Mouse (Mus musculus): ENCODE measurements at regions not wholly inside any gene's neighbourhood (a gene's known extent, or its start where the extent isn't known, plus 50 kb on each side); places are given as distances from the start of the nearest gene placed in this dataset.

DNA sequence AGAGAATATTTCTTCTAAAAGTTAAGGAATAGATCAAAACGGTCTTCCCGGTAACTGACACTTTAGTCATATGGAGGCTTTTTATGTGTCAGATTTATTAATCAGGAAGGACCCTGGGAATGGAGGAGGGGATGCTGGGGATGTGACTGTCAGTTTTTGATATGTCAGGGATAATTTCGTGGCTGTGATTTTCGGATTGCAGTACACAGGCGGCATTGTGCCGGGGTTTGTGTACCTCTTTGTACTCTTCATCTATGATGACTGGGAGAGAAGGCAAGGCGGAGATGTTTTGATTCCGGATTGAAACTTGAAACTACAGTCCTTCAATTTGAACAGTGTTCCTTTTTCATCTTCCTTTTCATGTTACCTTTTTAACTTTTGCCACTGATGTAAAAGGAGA is 344.2 kb downstream of the Mdfic start:
- DNase-seq = no peak

DNA sequence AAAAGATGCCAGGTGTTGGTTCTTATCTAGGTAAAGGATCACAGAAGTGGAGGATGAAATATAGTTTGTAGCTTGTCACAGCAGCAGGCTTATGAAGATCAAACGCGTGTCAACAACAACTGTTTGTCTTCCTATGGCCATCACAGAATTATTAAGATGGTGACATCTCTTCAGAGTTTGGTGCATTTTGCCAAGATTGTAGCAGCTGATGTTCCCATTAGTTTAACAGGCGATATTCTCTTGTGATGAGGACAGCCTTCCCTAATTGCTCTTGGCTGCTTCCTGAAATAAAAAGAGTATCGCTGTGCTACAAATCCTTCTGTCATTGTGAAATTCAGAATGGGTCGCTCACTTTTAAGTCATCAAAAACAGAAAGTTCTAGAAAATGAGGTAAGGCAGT is 344.7 kb downstream of the Mdfic start:
- no peak for DNase-seq

DNA sequence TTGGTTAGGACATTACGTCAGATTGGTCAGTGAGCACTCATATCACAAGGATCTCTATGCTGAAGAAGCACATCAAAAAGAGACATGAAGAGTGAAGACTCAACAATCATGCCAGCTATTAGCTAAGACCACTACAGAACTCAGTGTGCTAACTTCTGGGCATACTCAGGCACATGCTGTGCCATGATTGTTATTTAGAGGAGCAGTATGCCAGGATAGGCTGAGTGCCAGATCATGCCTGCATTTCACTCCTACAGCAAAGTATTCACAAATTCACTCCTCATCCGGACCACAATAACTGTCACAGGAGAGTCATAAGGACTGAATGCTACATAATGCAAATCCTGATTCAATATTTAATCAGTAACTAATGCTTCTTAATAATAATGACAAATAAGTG is 355.8 kb downstream of the Mdfic start:
- DNase-seq = no peak

DNA sequence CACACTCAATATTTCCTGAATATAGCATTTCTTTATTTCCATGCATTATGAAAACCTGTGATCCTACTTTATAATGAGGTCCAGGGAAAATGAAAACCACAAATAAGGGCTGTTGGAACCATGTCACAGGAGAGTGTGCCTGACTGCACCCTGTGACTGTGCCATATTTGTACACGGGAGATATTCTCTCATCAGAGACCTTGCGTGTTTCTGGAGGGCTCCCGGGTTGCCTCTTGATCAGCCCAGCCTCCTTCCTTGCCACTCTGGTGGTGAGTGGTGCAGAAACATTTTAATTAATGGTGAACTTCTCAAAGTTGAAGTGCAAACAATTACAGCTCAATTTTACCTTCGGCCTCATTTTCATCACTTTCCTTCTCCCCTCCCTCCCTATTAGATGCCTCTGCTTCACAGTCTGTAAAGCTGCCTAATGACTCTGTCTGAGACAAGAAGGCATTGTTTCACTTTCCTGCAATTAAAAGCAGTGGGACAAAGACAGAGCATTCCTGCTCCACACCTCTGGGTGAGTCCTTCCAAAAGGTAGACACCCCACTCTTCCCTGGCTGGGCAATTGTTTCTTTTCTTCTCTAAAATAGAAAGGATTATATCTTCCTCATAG is 356.8 kb downstream of the Mdfic start:
- DNase-seq = no peak

DNA sequence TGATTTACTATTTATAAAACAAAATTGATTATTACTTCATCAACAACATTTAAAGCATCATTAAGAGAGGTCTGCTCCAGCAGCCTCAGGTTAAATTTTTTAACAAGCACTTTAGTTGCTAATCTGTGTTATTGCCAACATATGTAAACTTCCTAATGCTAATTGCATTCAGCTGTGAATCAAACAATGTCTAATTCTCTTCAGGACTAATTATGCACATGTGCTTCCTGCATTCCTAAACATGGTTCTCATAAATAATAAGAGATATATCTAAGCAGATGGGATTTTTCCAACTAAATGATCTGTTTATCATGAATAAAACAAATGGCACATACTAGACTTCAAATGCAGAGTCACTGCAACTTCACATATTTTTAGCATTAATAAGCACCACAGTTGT is 357.5 kb downstream of the Mdfic start:
- no peak for DNase-seq

DNA sequence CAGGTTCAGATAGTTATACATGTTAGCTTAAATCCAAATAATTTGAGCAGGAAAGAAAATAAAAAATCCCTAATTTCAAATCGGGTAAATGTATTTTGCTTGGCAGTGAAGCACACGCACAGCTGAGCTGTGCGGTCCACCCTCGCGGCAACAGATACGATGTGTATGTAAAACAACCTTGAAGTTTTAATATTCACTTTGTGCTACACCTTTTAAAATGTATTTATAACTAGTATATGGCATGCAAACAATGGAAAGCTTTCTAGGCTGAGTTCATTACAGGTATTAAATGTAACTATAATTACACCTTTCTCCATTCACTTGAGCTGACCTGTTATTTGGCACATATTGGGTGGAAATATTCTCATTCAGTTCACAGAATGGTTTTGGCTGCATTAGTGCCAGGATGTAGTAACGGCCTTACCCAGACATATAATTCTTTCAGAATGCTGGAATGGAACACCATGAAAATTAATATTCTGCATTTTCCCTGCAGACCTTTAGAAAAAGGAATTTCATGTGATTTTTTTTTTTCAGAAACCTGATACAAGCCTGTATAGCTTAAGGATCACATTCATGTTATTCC is 366.6 kb downstream of the Mdfic start:
- DNase-seq = no peak

DNA sequence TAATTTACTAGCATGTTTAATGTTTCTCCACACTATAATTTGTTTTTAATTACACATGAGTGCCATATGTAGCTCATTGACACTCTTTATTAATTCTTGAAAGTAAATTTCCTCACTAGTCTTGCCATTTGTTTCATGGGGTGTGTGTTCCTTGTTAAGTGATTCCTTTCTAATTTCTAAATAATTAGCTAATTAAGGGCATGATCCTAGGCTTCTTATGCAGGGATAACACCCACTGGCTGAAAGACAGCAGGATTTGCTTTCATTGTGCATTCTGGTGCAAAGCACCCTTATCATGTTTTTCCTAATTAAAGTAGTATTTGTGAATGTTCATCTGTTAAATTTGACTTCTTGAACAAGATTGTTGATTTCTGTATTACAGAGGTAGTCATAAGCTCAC is 378.3 kb downstream of the Mdfic start:
- DNase-seq = no peak

DNA sequence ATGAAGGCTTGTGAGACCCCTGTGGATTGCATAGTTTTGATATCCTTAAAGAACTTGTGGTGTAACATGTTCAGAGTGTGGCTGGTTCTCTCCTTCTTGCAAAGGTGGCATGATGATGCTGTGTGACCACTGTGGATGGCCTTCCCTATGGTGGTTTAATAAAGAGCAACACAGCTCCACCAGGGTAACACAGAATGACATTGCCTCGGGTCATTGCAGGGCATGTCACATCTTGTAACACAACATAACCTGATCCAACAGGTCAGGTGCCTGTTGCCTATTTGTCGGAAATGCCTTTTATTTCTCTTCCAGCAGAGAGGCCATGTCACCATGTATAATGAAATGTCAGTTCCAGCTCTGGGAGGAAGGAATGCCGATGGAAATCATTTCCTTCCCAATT is 420.5 kb downstream of the Mdfic start:
- DNase-seq = no peak

DNA sequence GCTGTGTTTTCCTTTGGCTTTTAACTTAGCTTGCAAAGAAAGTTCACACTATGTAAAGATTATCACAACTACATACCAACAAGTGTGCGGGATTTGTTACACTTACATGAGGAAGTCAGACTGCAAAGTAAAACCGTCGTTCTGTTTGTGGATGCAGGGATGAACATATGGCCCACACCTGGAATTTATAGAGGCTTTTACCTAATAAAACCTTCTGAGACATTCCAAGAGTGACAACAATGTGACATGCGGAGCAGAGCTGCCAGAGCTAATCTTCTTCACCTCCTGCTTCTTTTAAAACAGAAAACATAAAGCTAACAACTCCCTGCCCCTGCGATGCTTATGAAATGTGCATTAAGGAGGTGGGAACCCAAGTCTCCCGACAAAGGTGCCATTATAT is 424.1 kb downstream of the Mdfic start:
- DNase-seq = no peak

DNA sequence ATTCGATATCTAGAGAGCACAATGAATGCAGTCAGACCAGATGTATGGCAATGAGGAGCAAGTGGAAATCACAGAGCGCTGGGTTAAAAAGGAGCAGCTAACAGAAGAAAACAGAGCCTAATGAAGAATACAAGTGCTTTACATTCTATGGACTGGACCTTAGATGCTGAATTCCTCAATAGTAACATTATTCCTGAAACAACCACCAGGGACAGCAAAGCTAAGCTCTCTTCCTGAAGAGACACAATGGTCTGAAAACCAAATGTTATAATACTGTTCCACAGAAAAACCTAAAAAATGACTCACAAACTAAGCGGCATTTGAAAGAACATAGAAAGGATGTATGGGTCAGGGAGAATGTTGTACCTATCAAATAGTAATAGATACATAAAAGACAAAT is 430.1 kb downstream of the Mdfic start:
- no peak for DNase-seq

DNA sequence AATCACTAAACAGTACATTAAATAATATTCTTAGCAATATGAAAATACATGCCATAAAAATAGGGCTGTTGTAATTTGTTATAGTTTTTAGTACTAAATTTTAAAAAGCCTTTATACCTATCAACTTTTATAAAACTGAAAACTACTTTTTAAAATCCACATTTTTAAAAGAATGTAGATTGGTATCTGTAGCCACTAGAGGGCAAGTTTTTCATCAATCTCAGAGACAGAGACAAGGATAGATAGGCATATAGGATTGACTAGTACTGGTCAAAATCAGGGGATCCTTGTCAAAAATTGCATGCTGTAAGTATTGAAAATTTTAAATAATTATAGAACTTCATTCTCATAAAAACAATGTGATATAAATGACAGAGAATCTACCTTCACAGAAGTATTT is 431.0 kb downstream of the Mdfic start:
- DNase-seq = no peak

DNA sequence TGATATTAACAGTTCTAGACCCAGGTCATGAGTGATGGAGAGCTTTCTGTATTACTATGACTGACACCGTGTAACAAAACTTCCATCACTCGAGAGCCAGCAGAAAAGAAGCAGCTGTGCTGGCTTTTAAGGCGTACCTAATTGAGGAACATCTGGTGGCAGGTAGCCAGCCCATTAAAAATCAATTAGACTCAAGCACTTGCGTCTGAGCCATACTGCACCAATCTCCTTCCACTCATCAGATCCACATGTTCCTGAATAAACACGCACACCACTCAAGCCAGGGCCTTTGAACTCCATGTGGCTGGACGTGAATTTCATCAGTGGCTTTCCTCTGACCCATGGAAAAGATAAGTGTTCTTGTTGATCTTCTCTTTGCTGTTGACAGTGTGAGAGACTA is 432.2 kb downstream of the Mdfic start:
- no peak for DNase-seq

DNA sequence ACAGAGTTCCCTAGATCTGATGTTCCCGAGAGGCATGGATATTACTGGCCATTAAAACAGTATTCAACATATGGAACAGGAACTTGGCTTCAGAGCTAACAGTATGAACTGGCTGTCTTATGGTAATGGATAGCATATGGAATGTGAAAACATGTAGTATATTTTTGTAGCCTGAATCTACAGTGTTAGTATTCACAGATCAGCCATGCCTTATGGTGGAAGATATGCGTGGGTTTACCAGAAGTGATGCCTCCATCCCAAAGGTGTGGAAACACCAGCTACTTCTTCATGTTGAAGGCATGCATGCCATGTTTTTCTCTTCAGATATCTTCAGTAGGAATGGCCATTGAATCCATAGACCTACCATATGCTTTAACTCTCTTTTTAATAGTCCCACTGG is 444.6 kb downstream of the Mdfic start:
- DNase-seq = no peak

DNA sequence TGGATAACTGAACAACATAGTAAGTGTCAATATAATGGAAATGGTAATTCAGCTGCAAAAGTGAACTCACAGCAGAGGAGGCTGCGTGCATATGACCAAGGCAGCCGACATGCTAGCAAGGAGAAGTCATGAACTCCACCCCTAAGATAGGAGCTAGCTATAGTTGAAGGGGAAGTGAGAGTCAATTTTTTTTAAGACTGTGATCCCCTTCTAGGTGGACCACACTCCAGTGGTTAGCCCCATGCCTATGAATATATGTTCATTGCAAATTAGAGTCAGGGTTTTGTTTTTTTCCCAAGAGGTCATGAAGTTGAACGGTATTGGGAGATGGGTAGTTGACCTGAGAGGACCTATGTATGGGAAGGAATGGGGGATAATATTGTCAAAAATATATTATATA is 451.4 kb downstream of the Mdfic start:
- no peak for DNase-seq

DNA sequence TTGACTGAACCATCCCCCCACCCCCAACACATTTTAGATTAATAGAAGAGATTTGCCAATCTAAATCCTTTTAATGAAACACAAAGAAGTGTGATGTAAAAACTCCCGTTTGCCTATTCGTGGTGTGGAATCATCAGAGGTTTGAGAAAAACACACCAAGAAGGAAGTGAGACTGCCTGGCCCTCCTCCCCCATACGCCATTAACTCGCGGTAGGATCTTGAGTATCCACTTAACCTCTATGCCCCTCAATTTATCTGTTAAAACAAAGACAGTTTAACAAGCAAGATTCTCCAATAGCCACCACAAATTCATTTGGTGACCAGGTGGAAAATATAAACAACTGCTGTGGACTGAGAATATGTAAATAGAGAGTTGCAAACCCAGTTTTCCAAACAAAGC is 456.9 kb downstream of the Mdfic start:
- no peak for DNase-seq

DNA sequence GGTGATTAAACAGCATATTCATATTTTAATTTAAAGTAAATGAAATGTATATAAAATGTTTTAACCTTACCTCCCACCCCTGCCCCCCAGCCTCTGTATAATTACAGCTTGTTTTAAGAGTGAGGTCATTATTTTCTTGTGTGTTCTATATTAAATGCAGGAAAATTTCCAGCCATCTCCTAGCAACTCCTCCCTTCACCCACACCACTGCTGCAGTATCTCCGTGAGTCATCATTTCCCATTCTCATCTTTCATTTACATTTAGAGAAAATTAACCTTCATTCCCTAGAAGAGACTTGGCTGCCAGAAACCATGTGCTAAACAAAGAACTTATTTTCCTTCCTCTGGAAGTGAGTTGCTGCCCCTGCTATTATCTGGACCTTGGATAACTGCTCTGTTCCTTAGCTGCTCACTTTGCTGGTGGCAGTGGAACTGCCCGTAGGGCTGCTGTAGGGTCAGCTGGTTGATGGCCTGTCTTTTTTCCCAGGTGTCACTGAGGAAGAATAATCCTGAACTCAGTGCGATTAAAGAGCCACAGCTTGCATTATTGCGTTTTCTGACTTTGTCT is 467.6 kb downstream of the Mdfic start:
- no peak for DNase-seq

DNA sequence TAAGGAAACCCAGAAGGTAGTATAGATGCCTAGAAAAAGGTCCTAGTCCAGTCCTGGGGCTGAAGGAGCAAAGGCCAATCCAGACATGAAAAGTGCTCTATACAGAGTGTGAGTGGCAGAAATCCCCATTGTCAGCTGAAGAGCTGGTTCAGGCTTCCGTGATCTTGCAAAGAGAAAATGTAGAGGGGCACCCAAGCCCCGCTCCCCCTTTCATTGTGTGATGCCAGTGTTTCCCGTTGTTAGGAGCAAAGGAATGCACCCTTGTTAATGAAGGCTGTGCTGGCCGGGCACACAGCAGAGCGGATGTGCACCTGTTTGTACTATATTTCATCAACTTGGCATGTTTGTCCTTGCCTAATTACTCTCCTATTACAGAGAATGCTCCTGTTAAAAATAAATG is 492.5 kb downstream of the Mdfic start:
- no peak for DNase-seq

DNA sequence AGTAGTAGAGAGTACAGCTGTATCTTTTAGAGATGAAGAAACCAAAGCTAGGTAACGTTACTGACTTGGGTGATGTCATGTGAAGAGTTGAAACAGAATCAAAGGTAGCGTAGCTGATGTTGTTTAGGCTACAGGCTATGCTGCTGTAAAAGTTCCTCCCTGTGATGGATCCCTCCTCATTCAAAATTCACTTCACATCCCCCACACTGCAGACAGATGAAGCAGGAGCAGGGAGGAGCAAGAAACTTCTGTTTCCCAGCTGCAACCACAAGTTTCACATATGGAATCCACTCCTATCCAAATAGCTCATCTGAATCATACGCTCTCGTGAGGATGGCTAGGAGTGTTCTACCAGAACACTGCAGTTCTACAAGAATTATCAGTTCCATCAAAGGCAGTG is 493.2 kb downstream of the Mdfic start:
- DNase-seq = no peak

DNA sequence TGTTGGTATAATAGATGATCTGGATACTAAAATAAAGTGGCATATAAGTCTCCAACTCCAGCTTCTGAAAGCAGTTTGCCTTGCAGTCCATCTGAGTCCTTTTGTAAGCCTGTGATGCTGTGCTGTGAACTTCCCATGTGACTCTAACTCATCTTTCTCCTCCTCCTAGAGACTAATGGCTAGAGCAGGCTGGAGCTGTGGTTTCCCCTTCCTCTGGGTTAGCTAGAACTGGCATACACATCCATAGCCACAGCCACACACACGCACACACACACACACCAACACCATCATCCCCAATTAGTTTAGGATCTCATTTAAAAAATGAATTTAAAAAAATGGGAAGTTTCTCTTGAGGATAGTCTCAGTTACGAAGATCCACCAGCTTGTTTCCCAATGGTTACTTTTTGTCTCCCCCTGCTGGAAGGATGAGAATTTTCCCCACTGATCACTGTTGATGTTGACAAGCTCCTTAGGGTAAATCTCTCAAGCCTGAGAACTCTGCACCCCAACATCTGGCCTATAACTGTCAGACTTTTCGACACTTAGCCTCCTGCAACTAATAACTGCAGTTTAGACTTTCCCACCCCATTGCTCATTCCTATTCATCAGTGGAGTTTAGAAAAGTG is 500.7 kb downstream of the Mdfic start:
- DNase-seq = peak in 1 of 2 experiments; percentile 1
